Mouse (Mus musculus) splenic B cell, adult 2 months (primary cell): Measurements from ENCODE around the gene Hpcal1.
A peak's percentile ranks its signal among the peaks of the same experiment; 100 is the strongest.

ENCODE experiments used
- DNase-seq: peaks from one replicate; pipeline ENCODE4 v3.0.0-alpha.2; 2011; ENCODE audit warnings: low read depth, low spot score
- H3K27me3 ChIP-seq: 2 replicates; pipeline ENCODE4 v1.6.1; 2012; ENCODE audit warnings: mild to moderate bottlenecking, low read length, moderate library complexity, mixed read lengths; ENCODE audit not compliant: control insufficient read depth, poor library complexity, insufficient read depth, severe bottlenecking
- H3K36me3 ChIP-seq: 2 replicates; pipeline ENCODE4 v1.6.1; 2012; ENCODE audit warnings: mild to moderate bottlenecking, low read length, moderate library complexity, mixed read lengths; ENCODE audit not compliant: control insufficient read depth, poor library complexity, insufficient read depth, severe bottlenecking

Hpcal1 gene

GRCm38 (mm10) chr12:17690564-17691281 lies at the start of gene Hpcal1:
Hpcal1 (plus strand) TSS chr12:17690856.
- Histone ChIP-seq H3K27me3 (no peaks in the 10 kb centered on the region), H3K36me3 (no peaks in the 10 kb centered on the region; the same call in 1 of the 2 replicates)
- peak; percentile 88 for DNase-seq

DNA sequence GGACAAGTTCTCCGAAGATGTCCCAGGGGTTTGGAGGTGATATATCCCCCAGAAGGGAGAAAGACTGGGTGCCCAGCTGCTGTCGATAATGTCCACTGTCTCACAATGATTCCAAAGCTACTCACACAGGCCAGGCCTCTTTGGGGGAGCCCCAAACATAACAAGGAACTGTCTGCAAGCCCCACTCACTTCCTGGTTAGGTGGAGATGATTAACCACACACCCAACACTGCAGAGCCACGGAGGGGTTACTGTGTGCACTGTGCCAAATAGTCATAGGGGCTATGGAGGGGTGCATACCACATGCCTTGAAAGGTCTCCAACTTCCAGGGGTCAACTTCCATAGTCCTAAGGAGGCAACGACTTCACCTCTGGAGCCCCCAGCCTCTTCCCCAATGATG lies 49.4 kb upstream of the Hpcal1 start:
- no peak for DNase-seq
- Histone ChIP-seq H3K27me3 (no peaks in the 10 kb centered on the region), H3K36me3 (no peaks in the 10 kb centered on the region)

GRCm38 (mm10) chr12:17644385-17645222 lies 46.1 kb upstream of the Hpcal1 start:
- Histone ChIP-seq H3K36me3 (no peaks in the 10 kb centered on the region), H3K27me3 (no peaks in the 10 kb centered on the region)
- DNase-seq, result no peak

- DNase-seq, result no peak
- H3K36me3 ChIP-seq, result no peaks in the 10 kb centered on the region
- H3K27me3 ChIP-seq, result no peaks in the 10 kb centered on the region
Observed at GRCm38 (mm10) chr12:17646457-17646856, 44.2 kb upstream of the Hpcal1 start.

DNA sequence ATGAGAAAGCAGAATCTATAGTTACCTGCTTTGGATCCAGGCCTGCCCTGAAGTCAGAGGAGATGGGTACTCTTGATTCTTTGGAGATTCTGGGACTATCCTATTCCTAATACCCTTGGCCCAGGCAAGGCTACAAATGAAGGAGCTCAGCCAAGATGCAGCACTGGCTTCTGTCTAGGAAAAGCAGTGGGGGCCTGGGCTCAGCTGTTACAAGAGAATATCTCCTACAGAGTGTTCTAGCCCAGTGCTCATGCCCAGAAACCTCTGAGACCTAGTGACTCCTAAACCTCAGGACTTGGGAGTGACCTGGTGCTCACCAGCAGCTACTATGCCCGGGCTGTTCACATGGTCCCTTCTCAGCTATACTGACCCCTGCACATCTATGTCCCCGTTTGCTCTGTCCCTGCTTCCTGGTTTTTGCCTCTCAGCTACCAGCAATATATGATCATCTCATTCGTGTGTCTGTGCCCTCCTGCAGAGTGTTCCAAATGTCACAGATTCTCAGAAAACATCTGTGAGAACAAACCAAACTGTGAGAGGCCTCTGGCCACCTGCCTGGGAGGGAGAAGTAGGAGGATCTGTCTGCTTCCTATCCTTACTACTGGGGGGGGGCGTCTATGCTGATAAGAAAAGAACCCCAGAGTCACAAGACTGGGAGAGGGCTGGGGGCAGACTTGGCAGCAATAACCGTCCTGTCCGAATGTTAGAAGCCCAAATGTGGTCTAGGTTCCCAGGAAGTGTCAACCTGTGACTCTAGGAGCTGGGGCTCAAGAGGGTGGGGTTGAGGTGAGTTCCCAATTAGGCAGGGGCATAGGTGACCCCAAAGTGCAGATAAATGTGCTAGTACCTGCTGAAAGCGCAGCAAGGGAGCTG lies 39.2 kb upstream of the Hpcal1 start:
- no peak for DNase-seq
- H3K36me3 ChIP-seq, result no peaks in the 10 kb centered on the region
- H3K27me3 ChIP-seq, result no peaks in the 10 kb centered on the region

DNA sequence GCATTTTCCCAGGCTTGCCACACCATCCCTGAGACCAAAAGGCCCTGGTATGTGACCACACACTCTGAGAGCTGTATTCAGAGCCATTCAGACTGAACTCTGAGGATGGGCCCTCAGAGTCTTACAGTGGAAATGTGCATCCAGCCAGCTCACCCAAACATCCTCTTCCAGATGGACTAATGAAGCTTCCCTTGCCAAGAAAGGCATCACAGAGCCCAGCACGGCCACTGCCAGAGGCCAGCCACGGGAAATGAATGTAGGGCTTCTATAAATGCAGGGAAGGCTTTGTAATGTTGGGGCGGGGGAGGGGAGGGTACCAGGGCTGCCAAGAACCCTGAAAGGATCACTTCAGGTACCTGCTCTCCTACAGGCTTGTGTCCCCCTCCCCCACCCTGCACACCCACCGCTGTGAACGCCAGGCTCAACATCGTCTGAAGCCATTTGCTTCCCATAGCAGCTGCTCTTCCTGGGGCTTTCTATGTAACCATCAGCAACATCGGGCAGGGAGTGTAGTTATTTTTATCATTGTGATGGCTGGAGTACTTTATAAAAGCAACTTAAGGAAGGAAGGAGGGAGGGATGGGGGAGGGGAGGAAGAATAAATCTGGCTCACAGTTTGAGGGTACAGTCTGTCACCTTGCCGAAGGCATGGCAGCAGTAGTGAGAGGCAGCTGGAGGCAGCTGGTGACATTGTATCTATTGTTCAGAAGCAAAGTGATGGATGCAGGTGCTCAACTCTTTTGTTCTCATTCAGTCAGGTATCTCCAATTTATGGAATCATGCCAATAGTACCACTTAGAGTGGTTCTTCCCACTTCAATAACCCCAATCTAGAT lies 38.2 kb upstream of the Hpcal1 start:
- Histone ChIP-seq H3K36me3 (no peaks in the 10 kb centered on the region), H3K27me3 (no peaks in the 10 kb centered on the region)
- no peak for DNase-seq

DNA sequence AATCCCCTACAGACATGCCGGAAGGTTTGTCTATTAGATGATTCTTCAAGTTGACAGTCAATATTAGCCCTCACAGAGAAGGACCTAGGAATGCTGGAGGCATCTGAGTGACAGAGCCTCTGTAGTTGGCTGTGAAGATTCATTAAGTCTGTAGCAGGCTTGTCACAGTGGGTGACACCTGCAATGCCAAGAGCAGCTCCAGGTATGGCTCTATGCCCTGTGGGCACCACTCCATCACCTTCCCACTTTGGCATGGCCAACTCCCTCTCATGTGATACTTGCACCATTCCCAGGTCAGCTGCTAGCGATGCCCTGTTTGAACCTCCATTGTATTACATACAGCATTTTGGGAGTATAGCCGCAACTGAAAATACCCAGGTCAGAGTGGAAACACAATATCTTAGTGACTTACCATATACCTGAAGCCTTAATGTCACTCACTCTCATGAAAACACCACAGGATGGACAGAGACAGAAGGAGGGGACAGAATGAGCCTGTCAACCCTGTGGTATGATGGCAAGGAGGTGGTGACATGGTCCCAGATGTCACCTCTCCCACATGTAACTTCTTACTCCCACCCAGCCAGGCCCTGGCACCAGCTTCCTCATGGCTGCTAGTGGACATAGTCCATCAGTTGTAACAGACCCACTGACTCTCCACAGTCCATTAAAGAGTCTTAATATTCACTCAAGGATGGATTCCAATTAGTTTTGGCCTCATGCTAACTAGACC lies 37.4 kb upstream of the Hpcal1 start:
- H3K27me3 ChIP-seq, result no peaks in the 10 kb centered on the region
- no peak for DNase-seq
- H3K36me3 ChIP-seq, result no peaks in the 10 kb centered on the region

GRCm38 (mm10) chr12:17657561-17658195 lies 33.0 kb upstream of the Hpcal1 start:
- no peaks in the 10 kb centered on the region for H3K36me3 ChIP-seq
- DNase-seq, result no peak
- no peaks in the 10 kb centered on the region for H3K27me3 ChIP-seq

GRCm38 (mm10) chr12:17658521-17658920 lies 32.1 kb upstream of the Hpcal1 start:
- Histone ChIP-seq H3K36me3 (no peaks in the 10 kb centered on the region), H3K27me3 (no peaks in the 10 kb centered on the region)
- no peak for DNase-seq

DNA sequence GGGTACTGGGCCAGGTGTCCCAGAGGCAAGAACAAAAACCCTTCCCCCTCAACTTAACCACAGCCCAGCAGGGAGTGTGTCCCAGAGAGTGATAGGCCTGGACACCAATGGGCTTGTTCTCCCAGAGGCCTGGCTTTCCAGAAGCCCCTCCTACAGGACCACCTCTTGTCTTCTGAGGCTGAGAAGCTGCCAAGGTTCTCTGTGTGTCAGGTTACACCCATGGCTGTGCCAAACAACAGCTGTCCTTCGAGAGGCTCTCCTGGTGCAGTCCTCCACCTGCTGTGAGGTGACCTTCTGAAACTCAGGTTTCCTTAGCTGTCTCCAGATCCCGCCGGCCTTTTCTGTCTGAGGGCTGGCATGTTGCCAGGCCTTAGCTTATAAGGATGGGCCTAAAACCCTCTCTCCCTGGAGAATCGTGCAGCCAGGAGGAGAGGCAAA lies 29.2 kb upstream of the Hpcal1 start:
- no peak for DNase-seq
- H3K27me3 ChIP-seq, result no peaks in the 10 kb centered on the region
- H3K36me3 ChIP-seq, result no peaks in the 10 kb centered on the region

- no peak for DNase-seq
- no peaks in the 10 kb centered on the region for H3K27me3 ChIP-seq
- no peaks in the 10 kb centered on the region for H3K36me3 ChIP-seq
Observed at GRCm38 (mm10) chr12:17663991-17664635, 26.5 kb upstream of the Hpcal1 start.

DNA sequence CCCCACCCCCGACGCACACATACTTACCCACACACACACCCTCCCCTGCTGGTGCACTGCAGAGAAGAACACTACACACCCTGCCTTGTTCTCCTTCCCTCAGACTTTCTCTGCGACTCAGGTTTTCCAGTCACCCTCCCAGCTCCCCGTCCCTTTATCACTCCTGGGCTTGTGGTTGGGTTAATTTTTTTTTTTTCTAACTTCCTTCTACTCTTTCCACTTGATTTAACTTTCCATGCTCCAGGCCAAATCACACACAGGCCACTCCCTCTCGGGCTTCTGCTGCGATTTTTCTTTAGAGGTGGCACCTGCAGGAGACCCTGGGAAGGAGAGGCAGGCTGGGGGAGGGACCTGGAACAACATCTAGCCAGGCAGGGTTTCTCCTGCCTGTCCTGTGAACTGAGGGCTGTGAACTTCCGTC lies 24.7 kb upstream of the Hpcal1 start:
- H3K27me3 ChIP-seq, result no peaks in the 10 kb centered on the region
- no peaks in the 10 kb centered on the region for H3K36me3 ChIP-seq
- no peak for DNase-seq

- H3K27me3 ChIP-seq, result no peaks in the 10 kb centered on the region
- H3K36me3 ChIP-seq, result no peaks in the 10 kb centered on the region
- no peak for DNase-seq
Observed at GRCm38 (mm10) chr12:17666616-17667015, 24.0 kb upstream of the Hpcal1 start.
